Mouse (Mus musculus): ENCODE results near the gene Cmtr2.

DNA sequence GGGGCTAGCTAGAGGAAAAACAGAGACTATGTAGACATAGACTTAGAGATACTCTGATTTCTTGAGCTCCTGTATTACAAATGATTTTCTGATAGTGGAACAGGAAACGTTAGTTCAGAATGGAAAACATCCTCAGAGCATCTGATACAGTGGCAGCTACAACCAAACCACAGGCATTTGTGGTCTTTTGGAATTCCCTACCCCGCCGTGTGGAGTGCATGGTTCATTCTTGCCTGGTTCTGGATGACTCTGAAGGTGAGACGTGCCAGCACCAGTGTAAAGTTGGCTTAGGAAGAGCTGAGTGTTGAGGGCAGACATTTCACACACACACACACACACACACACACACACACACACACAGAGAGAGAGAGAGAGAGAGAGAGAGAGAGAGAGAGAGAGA lies 38.5 kb downstream of the Cmtr2 start:
- no peak for TF ChIP-seq CTCF (IDR thresholded peaks at IDR 0.05; ENCODE audit: low read depth, low read length)
- no peak for TF ChIP-seq GATA2 (IDR thresholded peaks at IDR 0.05; ENCODE audit: borderline replicate concordance, low read depth, low read length)
- TF ChIP-seq POLR2AphosphoS5 (IDR thresholded peaks at IDR 0.05; ENCODE audit: insufficient replicate concordance, low read depth, low read length) = no peak
- TF ChIP-seq GATA1 (IDR thresholded peaks at IDR 0.05; ENCODE audit: borderline replicate concordance, low read length) = no peak

All from G1E (cell line).